Mouse (Mus musculus) right cerebral cortex, postnatal 10 days (tissue): ENCODE data around the gene a.
"Not testable (repeated sequence)": the region's sequence is repeated elsewhere in the genome, so short reads cannot be mapped to it uniquely, and the experiment has no call there.

Experiments
- DNase-seq, 2 experiments: peaks; one replicate each; pipeline ENCODE4 v3.0.0; 2021; ENCODE audit warnings: low spot score in 2 of 2

a gene

GRCm38 (mm10) chr2:154922134-154922533 lies 130.9 kb downstream of the a start:
- DNase-seq, result not testable (repeated sequence)

GRCm38 (mm10) chr2:154925411-154926031 lies 134.3 kb downstream of the a start:
- no peak for DNase-seq

- DNase-seq, result no peak
These were observed 135.6 kb downstream of the a start for GRCm38 (mm10) chr2:154926843-154927242.

- peak in 1 of 2 experiments; percentile 22 for DNase-seq
These were observed 137.1 kb downstream of the a start for GRCm38 (mm10) chr2:154928298-154928697.

- DNase-seq, result peak; percentile 26 to 30
These were observed 142.7 kb downstream of the a start for GRCm38 (mm10) chr2:154933884-154934283.

- no peak for DNase-seq
These were observed 144.9 kb downstream of the a start for GRCm38 (mm10) chr2:154936106-154936505.

GRCm38 (mm10) chr2:154936536-154937155 lies 145.4 kb downstream of the a start:
- no peak for DNase-seq

- DNase-seq, result no peak
These were observed 146.6 kb downstream of the a start for GRCm38 (mm10) chr2:154937547-154938390.

- no peak for DNase-seq
These were observed 150.8 kb downstream of the a start for GRCm38 (mm10) chr2:154941952-154942351.

GRCm38 (mm10) chr2:154942546-154942945 lies 151.3 kb downstream of the a start:
- DNase-seq, result no peak

- peak; percentile 68 to 86 for DNase-seq
These were observed 151.9 kb downstream of the a start for GRCm38 (mm10) chr2:154943101-154943500.

- DNase-seq, result no peak
These were observed 155.7 kb downstream of the a start for GRCm38 (mm10) chr2:154946921-154947320.

- DNase-seq, result no peak
These were observed 158.2 kb downstream of the a start for GRCm38 (mm10) chr2:154949352-154949751.

- DNase-seq, result no peak
These were observed 158.7 kb downstream of the a start for GRCm38 (mm10) chr2:154949877-154950276.

GRCm38 (mm10) chr2:154950601-154951000 lies 159.4 kb downstream of the a start:
- DNase-seq, result no peak

GRCm38 (mm10) chr2:154959486-154959885 lies 168.3 kb downstream of the a start:
- no peak for DNase-seq

GRCm38 (mm10) chr2:154959909-154960308 lies 168.7 kb downstream of the a start:
- no peak for DNase-seq

GRCm38 (mm10) chr2:154963176-154963575 lies 172.0 kb downstream of the a start:
- DNase-seq, result no peak

GRCm38 (mm10) chr2:154969740-154970397 lies 178.7 kb downstream of the a start:
- DNase-seq, result not testable (repeated sequence)

GRCm38 (mm10) chr2:154971919-154972692 lies 180.9 kb downstream of the a start:
- peak in 1 of 2 experiments; percentile 32 for DNase-seq

GRCm38 (mm10) chr2:154972981-154973380 lies 181.8 kb downstream of the a start:
- DNase-seq, result no peak
